Mouse (Mus musculus) mesoderm, embryonic 11.5 days (tissue): ENCODE data around the gene Mta2.
"Not testable (repeated sequence)": the region's sequence is repeated elsewhere in the genome, so short reads cannot be mapped to it uniquely, and the experiment has no call there.

Source experiments
- DNase-seq: peaks from one replicate; pipeline ENCODE4 v3.0.0-alpha.2; 2012; ENCODE audit warnings: low read depth, low spot score

The Mta2 gene

GRCm38 (mm10) chr19:8941515-8942217 lies at the start of gene Mta2:
Gene Mta2, plus strand, starts transcription at chr19:8941875.
- DNase-seq, result peak; percentile 98

- peak; percentile 87 for DNase-seq
Measured at GRCm38 (mm10) chr19:8892829-8893766, 48.6 kb upstream of the Mta2 start, which contains the start of gene Ints5. Gene Ints5, plus strand, starts transcription at chr19:8893005.

GRCm38 (mm10) chr19:8895397-8895960 lies 46.2 kb upstream of the Mta2 start:
- DNase-seq, result no peak

- not testable (repeated sequence) for DNase-seq
Measured at GRCm38 (mm10) chr19:8896231-8896630, 45.4 kb upstream of the Mta2 start.

- DNase-seq, result peak; percentile 36
Measured at GRCm38 (mm10) chr19:8897211-8897864, 44.3 kb upstream of the Mta2 start.

- DNase-seq, result peak; percentile 97
Measured at GRCm38 (mm10) chr19:8897865-8898495, 43.7 kb upstream of the Mta2 start, which contains the start of gene Ganab. Gene Ganab, plus strand, starts transcription at chr19:8898071.

GRCm38 (mm10) chr19:8898576-8898975 lies 43.1 kb upstream of the Mta2 start:
- no peak for DNase-seq

- no peak for DNase-seq
Measured at GRCm38 (mm10) chr19:8899079-8899478, 42.6 kb upstream of the Mta2 start.

- DNase-seq, result no peak
Measured at GRCm38 (mm10) chr19:8903412-8903811, 38.3 kb upstream of the Mta2 start.

- DNase-seq, result no peak
Measured at GRCm38 (mm10) chr19:8908531-8908930, 33.1 kb upstream of the Mta2 start.

GRCm38 (mm10) chr19:8911810-8912209 lies 29.9 kb upstream of the Mta2 start:
- no peak for DNase-seq

- DNase-seq, result no peak
Measured at GRCm38 (mm10) chr19:8914212-8914611, 27.5 kb upstream of the Mta2 start.

- DNase-seq, result no peak
Measured at GRCm38 (mm10) chr19:8919000-8919399, 22.7 kb upstream of the Mta2 start.

GRCm38 (mm10) chr19:8919684-8920072 lies 22.0 kb upstream of the Mta2 start:
- DNase-seq, result no peak

- peak; percentile 94 for DNase-seq
Measured at GRCm38 (mm10) chr19:8920073-8920736, 21.5 kb upstream of the Mta2 start, which contains the start of gene B3gat3. Gene B3gat3, plus strand, starts transcription at chr19:8920374.

GRCm38 (mm10) chr19:8920836-8921291 lies 20.8 kb upstream of the Mta2 start:
- DNase-seq, result peak; percentile 68

GRCm38 (mm10) chr19:8921741-8922140 lies 19.9 kb upstream of the Mta2 start:
- DNase-seq, result no peak

- DNase-seq, result no peak
Measured at GRCm38 (mm10) chr19:8926766-8927165, 14.9 kb upstream of the Mta2 start.

GRCm38 (mm10) chr19:8927891-8928525 lies 13.7 kb upstream of the Mta2 start:
- no peak for DNase-seq

- no peak for DNase-seq
Measured at GRCm38 (mm10) chr19:8928689-8929223, 12.9 kb upstream of the Mta2 start.
